In genomic region chr5:135669741-135670275, GRCm38 (mm10) we compare ENCODE assay signal across 9 mouse cellular contexts. TPM values are rescaled to one million over a fixed set of nuclear protein-coding genes. Genes with fewer than 3 reads are reported as not detected.
DNase-seq lines count a peak whose midpoint lies in the region; ATAC-seq and TF ChIP-seq lines count a peak whose summit lies in the region.
"Had no signal": no experiment of that assay in that cellular context is flagged by ENCODE, and none has a peak within 500 bp of the region (broad histone marks: within the 10 kb centered on the region; RNA-seq: fewer than 3 reads in every experiment).

Gene Por (plus strand): TSS chr5:135670033.

- intact Hi-C loops in heart, adult 2 months (cut with DNase I): no loop called here

- H3K9me3 ChIP-seq in neural tube, embryonic 11.5 days (ENCODE audit: control insufficient read depth, low read length): no peaks in the 10 kb centered on the region
- no peaks in the 10 kb centered on the region; the same call in 1 of the 2 replicates for H3K9me3 ChIP-seq in lung, embryonic 16.5 days (ENCODE audit: control insufficient read depth, low read length)
- H3K9me3 ChIP-seq in stomach, embryonic 15.5 days: no peaks in the 10 kb centered on the region

- TF ChIP-seq POLR2A in heart, adult 2 months (IDR thresholded peaks at IDR 0.05; ENCODE audit: insufficient read depth, low read depth, low read length): no peak

- H3K27ac ChIP-seq in neural tube, embryonic 11.5 days (ENCODE audit: low read depth, low read length): no peak within 1 kb of the TSS
- H3K27ac ChIP-seq in heart, adult 2 months: no peak within 1 kb of the TSS
- H3K27ac ChIP-seq in lung, embryonic 16.5 days (ENCODE audit: low read length): no peak within 1 kb of the TSS
- peak within 1 kb of the TSS; percentile 18; the same call in 1 of the 2 replicates for H3K27ac ChIP-seq in stomach, embryonic 15.5 days

- DNase-seq in neural tube, embryonic 11.5 days (ENCODE audit: low spot score): no peak
- DNase-seq in neural tube, embryonic 10.5 days (ENCODE audit: extremely low spot score, low spot score): no peak
- no peak for DNase-seq in heart, adult 2 months
- DNase-seq in kidney, postnatal 10 days: peak; percentile 38
- no peak for DNase-seq in right cerebral cortex, postnatal 25 days

- TF ChIP-seq EP300 in heart, adult 2 months (IDR thresholded peaks at IDR 0.05; ENCODE audit: insufficient read depth, low read depth, low read length): no peak

- no peak for TF ChIP-seq CTCF in heart, adult 2 months (IDR thresholded peaks at IDR 0.05)

- no peak within 1 kb of the TSS for H3K4me2 ChIP-seq in neural tube, embryonic 11.5 days (ENCODE audit: low read depth)
- H3K4me2 ChIP-seq in lung, embryonic 16.5 days (ENCODE audit: low read depth, low read length): no peak within 1 kb of the TSS
- H3K4me2 ChIP-seq in stomach, embryonic 15.5 days: no peak within 1 kb of the TSS

- 19% methylated on average over 9 of the region's 9 CpGs for WGBS in neural tube, embryonic 11.5 days
- 45% methylated on average over 9 of the region's 9 CpGs for WGBS in heart, adult 2 months
- WGBS in lung, embryonic 16.5 days: 24% methylated on average over 9 of the region's 9 CpGs
- WGBS in stomach, embryonic 15.5 days: 16% methylated on average over 9 of the region's 9 CpGs

- H3K9ac ChIP-seq in neural tube, embryonic 11.5 days (ENCODE audit: low read length): no peak within 1 kb of the TSS
- H3K9ac ChIP-seq in heart, adult 2 months (ENCODE audit: low read depth, low read length): no peak within 1 kb of the TSS
- H3K9ac ChIP-seq in lung, embryonic 16.5 days (ENCODE audit: low read length): no peak within 1 kb of the TSS
- no peak within 1 kb of the TSS for H3K9ac ChIP-seq in stomach, embryonic 15.5 days

- no peak within 1 kb of the TSS for H3K4me3 ChIP-seq in neural tube, embryonic 11.5 days (ENCODE audit: low read depth, low read length)
- H3K4me3 ChIP-seq in heart, adult 2 months: no peak within 1 kb of the TSS
- H3K4me3 ChIP-seq in lung, embryonic 16.5 days (ENCODE audit: low read length): no peak within 1 kb of the TSS
- no peak within 1 kb of the TSS for H3K4me3 ChIP-seq in stomach, embryonic 15.5 days (replicated peaks)
- H3K4me3 ChIP-seq: erythroblast, embryonic 14.5 days had no signal

- ATAC-seq in neural tube, embryonic 11.5 days (ENCODE audit: insufficient read depth, low FRiP score, low TSS enrichment): no peak
- peak; percentile 91 for ATAC-seq in common myeloid progenitor, adult 5-6 weeks (replicated peaks; ENCODE audit: low read depth, poor library complexity, severe bottlenecking)
- ATAC-seq in lung, embryonic 16.5 days (ENCODE audit: low read depth): peak; percentile 64; the same call in 1 of the 2 replicates
- ATAC-seq in stomach, embryonic 15.5 days (ENCODE audit: insufficient read depth, low FRiP score, low read depth): peak; percentile 73

- no peaks in the 10 kb centered on the region for H3K79me2 ChIP-seq in heart, adult 2 months (replicated peaks; ENCODE audit: control insufficient read depth, insufficient read depth, low read length)

- no peaks in the 10 kb centered on the region for H3K27me3 ChIP-seq in neural tube, embryonic 11.5 days (ENCODE audit: control insufficient read depth, insufficient read depth, low read length)
- H3K27me3 ChIP-seq in heart, adult 2 months (ENCODE audit: control insufficient read depth, insufficient read depth, low read length): no peaks in the 10 kb centered on the region
- H3K27me3 ChIP-seq in lung, embryonic 16.5 days (ENCODE audit: control insufficient read depth, insufficient read depth, low read depth, low read length): no peaks in the 10 kb centered on the region
- H3K27me3 ChIP-seq in stomach, embryonic 15.5 days (replicated peaks): no peaks in the 10 kb centered on the region

- H3K4me1 ChIP-seq in neural tube, embryonic 11.5 days (ENCODE audit: control insufficient read depth, insufficient read depth, low read length): peaks cover 8% of the 10 kb centered on the region
- H3K4me1 ChIP-seq in heart, adult 2 months (ENCODE audit: control insufficient read depth, insufficient read depth, low read length): peaks cover 3% of the 10 kb centered on the region
- H3K4me1 ChIP-seq in lung, embryonic 16.5 days (replicated peaks; ENCODE audit: control insufficient read depth, insufficient read depth, low read length): 0 out of 2 replicates have a peak, but pooled peaks cover under 1% of the 10 kb centered on the region
- peaks cover 6% of the 10 kb centered on the region for H3K4me1 ChIP-seq in stomach, embryonic 15.5 days

- no peaks in the 10 kb centered on the region for H3K36me3 ChIP-seq in neural tube, embryonic 11.5 days (ENCODE audit: control insufficient read depth, insufficient read depth, low read length)
- no peaks in the 10 kb centered on the region for H3K36me3 ChIP-seq in heart, adult 2 months (ENCODE audit: control insufficient read depth, insufficient read depth, low read length)
- no peaks in the 10 kb centered on the region for H3K36me3 ChIP-seq in lung, embryonic 16.5 days (ENCODE audit: control insufficient read depth, insufficient read depth, low read length)
- H3K36me3 ChIP-seq in stomach, embryonic 15.5 days: no peaks in the 10 kb centered on the region

RNA-seq across cellular contexts. Expression of gene Por, which starts in this region (rescaled TPM):
- polyA plus RNA-seq in neural tube, embryonic 11.5 days (2014; fragmentation: Nextera tagmentation; extraction: Ambion mirVana): 87.3 and 93.9 TPM in 2 replicates
- 55.7 and 72.0 TPM in 2 replicates for total RNA-seq in common myeloid progenitor, adult 5-6 weeks (2017)
- total RNA-seq in heart, adult 2 months (2021): 10 to 100 TPM; 63.0 to 77.4 TPM
- polyA plus RNA-seq in heart, adult 2 months (2012; rRNA removed): 76.7 and 93.6 TPM in 2 replicates
- polyA plus RNA-seq in lung, embryonic 16.5 days (2015; fragmentation: Nextera tagmentation; extraction: Ambion mirVana): 77.4 and 83.5 TPM in 2 replicates
- 99.8 and 101 TPM in 2 replicates for polyA plus RNA-seq in stomach, embryonic 15.5 days (2015; fragmentation: Nextera tagmentation; extraction: Ambion mirVana)
